Mouse (Mus musculus): ENCODE measurements around the gene Gas6.

DNA sequence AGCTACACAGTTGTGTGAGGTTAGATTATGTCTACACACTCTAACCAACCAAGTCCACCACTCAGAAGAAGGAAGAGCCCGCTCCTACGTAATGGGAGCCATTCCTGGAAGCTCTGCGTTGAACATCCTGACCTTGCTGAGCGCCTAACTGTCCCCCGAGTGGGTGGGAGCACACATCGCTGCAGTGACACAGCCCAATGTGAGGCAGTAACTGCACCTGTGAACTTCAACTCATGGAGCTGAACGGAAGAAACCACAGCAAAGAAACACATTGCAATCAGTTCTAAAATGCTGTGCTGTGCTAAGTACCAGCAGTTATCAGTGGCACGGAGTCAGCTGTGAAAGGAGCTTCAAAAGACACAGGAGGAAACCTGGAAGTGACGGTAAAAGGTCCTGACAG is 66.1 kb downstream of the Gas6 start:
- TF ChIP-seq CTCF (IDR thresholded peaks at IDR 0.05 in 2 of 3, conservative IDR thresholded peaks at IDR 0.05 in 1 of 3; ENCODE audit: control insufficient read depth in 1 of 3, insufficient read depth in 1 of 3, low read depth in 2 of 3, low read length in 3 of 3, poor library complexity in 1 of 3, severe bottlenecking in 1 of 3) (no peak), POLR2AphosphoS2 (IDR thresholded peaks at IDR 0.05; ENCODE audit: low read length) (no peak), GATA1 (IDR thresholded peaks at IDR 0.05; ENCODE audit: low read depth, low read length) (no peak), RCOR1 (IDR thresholded peaks at IDR 0.05; ENCODE audit: low read depth, low read length) (no peak), MYC (IDR thresholded peaks at IDR 0.05; ENCODE audit: low read depth, low read length) (no peak), POLR2A (IDR thresholded peaks at IDR 0.05; ENCODE audit: control insufficient read depth in 1 of 2, insufficient read depth in 1 of 2, low read depth in 1 of 2, low read length in 2 of 2, poor library complexity in 1 of 2) (no peak), MYB (IDR thresholded peaks at IDR 0.05; ENCODE audit: low read depth, low read length) (no peak), ZC3H11A (IDR thresholded peaks at IDR 0.05; ENCODE audit: low read depth, low read length) (no peak), JUND (IDR thresholded peaks at IDR 0.05; ENCODE audit: low read depth, low read length) (no peak), ELF1 (IDR thresholded peaks at IDR 0.05; ENCODE audit: low read depth, low read length) (no peak), E2F4 (IDR thresholded peaks at IDR 0.05; ENCODE audit: borderline replicate concordance, low read depth, low read length) (no peak)

All from MEL (cell line).